Comparison of ENCODE assay signal across 12 mouse cellular contexts in genomic region chr10:59511427-59511963, GRCm38 (mm10).
DNase-seq lines count a peak whose midpoint lies in the region; ATAC-seq and TF ChIP-seq lines count a peak whose summit lies in the region.
"Had no signal": no experiment of that assay in that cellular context is flagged by ENCODE, and none has a peak within 500 bp of the region (broad histone marks: within the 10 kb centered on the region; RNA-seq: fewer than 3 reads in every experiment).

No protein-coding gene starts in this region.

- whole genome bisulfite sequencing in heart, embryonic 11.5 days (ENCODE audit: insufficient replicate concordance): 49% methylated on average over 14 of the region's 14 CpGs
- WGBS in lung, embryonic 14.5 days: 31% methylated on average over 14 of the region's 14 CpGs
- WGBS in neural tube, embryonic 13.5 days: 17% methylated on average over 14 of the region's 14 CpGs
- WGBS in midbrain, embryonic 16.5 days: 40% methylated on average over 14 of the region's 14 CpGs

- no peaks in the 10 kb centered on the region for H3K36me3 ChIP-seq in heart, embryonic 11.5 days (ENCODE audit: control insufficient read depth, insufficient read depth, low read length)
- no peaks in the 10 kb centered on the region for H3K36me3 ChIP-seq in lung, embryonic 14.5 days (ENCODE audit: insufficient read depth)
- H3K36me3 ChIP-seq in neural tube, embryonic 13.5 days: no peaks in the 10 kb centered on the region
- H3K36me3 ChIP-seq in midbrain, embryonic 16.5 days (ENCODE audit: control insufficient read depth, insufficient read depth, low read length): no peaks in the 10 kb centered on the region
- H3K36me3 ChIP-seq: embryonic facial prominence, embryonic 12.5 days; stomach, embryonic 15.5 days had no signal

- H3K9ac ChIP-seq in heart, embryonic 11.5 days (ENCODE audit: low read depth, low read length): no peak overlapping the region
- H3K9ac ChIP-seq in lung, embryonic 14.5 days: no peak overlapping the region
- H3K9ac ChIP-seq in neural tube, embryonic 13.5 days: no peak overlapping the region
- no peak overlapping the region for H3K9ac ChIP-seq in midbrain, embryonic 16.5 days (ENCODE audit: low read depth, low read length)
- H3K9ac ChIP-seq: embryonic facial prominence, embryonic 12.5 days; stomach, embryonic 15.5 days had no signal

- H3K4me1 ChIP-seq in heart, embryonic 11.5 days (ENCODE audit: control insufficient read depth, insufficient read depth, low read length): peaks cover 30% of the 10 kb centered on the region
- H3K4me1 ChIP-seq in lung, embryonic 14.5 days (ENCODE audit: insufficient read depth): peaks cover 26% of the 10 kb centered on the region
- H3K4me1 ChIP-seq in neural tube, embryonic 13.5 days (replicated peaks): peaks cover 28% of the 10 kb centered on the region
- H3K4me1 ChIP-seq in midbrain, embryonic 16.5 days (ENCODE audit: control insufficient read depth, insufficient read depth, low read length): peaks cover 3% of the 10 kb centered on the region; the same call in 1 of the 2 replicates

- intact Hi-C loops in heart, postnatal 36 days (cut with DNase I): no loop called here

- no peak overlapping the region for H3K4me3 ChIP-seq in heart, embryonic 11.5 days (ENCODE audit: low read depth, low read length)
- no peak overlapping the region for H3K4me3 ChIP-seq in lung, embryonic 14.5 days (ENCODE audit: low read depth, low read length)
- H3K4me3 ChIP-seq in neural tube, embryonic 13.5 days: no peak overlapping the region
- H3K4me3 ChIP-seq in midbrain, embryonic 16.5 days (ENCODE audit: low read depth, low read length): no peak overlapping the region
- H3K4me3 ChIP-seq: embryonic facial prominence, embryonic 12.5 days; stomach, embryonic 15.5 days had no signal

- no peak for TF ChIP-seq CTCF in lung, embryonic 14.5 days (IDR thresholded peaks at IDR 0.05; ENCODE audit: low read depth)

- ATAC-seq in heart, embryonic 11.5 days (replicated peaks; ENCODE audit: insufficient number of reproducible peaks, low FRiP score, low TSS enrichment): no peak
- no peak for ATAC-seq in lung, embryonic 14.5 days (ENCODE audit: insufficient read depth)
- ATAC-seq in granulocyte monocyte progenitor cell, adult 5-6 weeks (replicated peaks; ENCODE audit: poor library complexity, severe bottlenecking): peak; percentile 59
- peak; percentile 29; the same call in 1 of the 2 replicates for ATAC-seq in neural tube, embryonic 13.5 days (ENCODE audit: low read depth)
- no peak for ATAC-seq in midbrain, embryonic 16.5 days

- peak overlapping the region; percentile 65 for H3K27ac ChIP-seq in heart, embryonic 11.5 days (ENCODE audit: low read depth, low read length)
- H3K27ac ChIP-seq in lung, embryonic 14.5 days (ENCODE audit: low read depth): no peak overlapping the region
- peak overlapping the region; percentile 56 for H3K27ac ChIP-seq in neural tube, embryonic 13.5 days (replicated peaks)
- no peak overlapping the region for H3K27ac ChIP-seq in midbrain, embryonic 16.5 days (ENCODE audit: low read length)
- H3K27ac ChIP-seq: embryonic facial prominence, embryonic 12.5 days; stomach, embryonic 15.5 days had no signal

- H3K4me2 ChIP-seq in heart, embryonic 11.5 days: peak overlapping the region; percentile 29
- H3K4me2 ChIP-seq in lung, embryonic 14.5 days: peak overlapping the region; percentile 5; the same call in 1 of the 2 replicates
- peak overlapping the region; percentile 37 for H3K4me2 ChIP-seq in neural tube, embryonic 13.5 days
- H3K4me2 ChIP-seq in midbrain, embryonic 16.5 days (ENCODE audit: low read length): no peak overlapping the region
- H3K4me2 ChIP-seq: embryonic facial prominence, embryonic 12.5 days; stomach, embryonic 15.5 days had no signal

- DNase-seq in heart, postnatal 36 days: no peak
- DNase-seq in lung, embryonic 14.5 days: peak; percentile 41
- no peak for DNase-seq in lung, postnatal 14 days
- DNase-seq in adrenal gland, adult 8-10 months: no peak
- DNase-seq: adrenal gland, postnatal 14 days; lung, postnatal 36 days had no signal

- no peaks in the 10 kb centered on the region for H3K9me3 ChIP-seq in heart, embryonic 11.5 days (replicated peaks; ENCODE audit: control insufficient read depth, low read length)
- H3K9me3 ChIP-seq in lung, embryonic 14.5 days (ENCODE audit: low read depth, low read length): no peaks in the 10 kb centered on the region
- H3K9me3 ChIP-seq in neural tube, embryonic 13.5 days: no peaks in the 10 kb centered on the region
- no peaks in the 10 kb centered on the region for H3K9me3 ChIP-seq in midbrain, embryonic 16.5 days (replicated peaks; ENCODE audit: control insufficient read depth, low read length, poor library complexity, severe bottlenecking)
- H3K9me3 ChIP-seq: embryonic facial prominence, embryonic 12.5 days; stomach, embryonic 15.5 days had no signal

- H3K27me3 ChIP-seq in heart, embryonic 11.5 days (ENCODE audit: control insufficient read depth, insufficient read depth, low read length): no peaks in the 10 kb centered on the region
- H3K27me3 ChIP-seq in lung, embryonic 14.5 days (ENCODE audit: insufficient read depth, low read length): no peaks in the 10 kb centered on the region
- no peaks in the 10 kb centered on the region for H3K27me3 ChIP-seq in neural tube, embryonic 13.5 days
- no peaks in the 10 kb centered on the region for H3K27me3 ChIP-seq in midbrain, embryonic 16.5 days (ENCODE audit: control insufficient read depth, insufficient read depth, low read depth, low read length)
- H3K27me3 ChIP-seq: embryonic facial prominence, embryonic 12.5 days; stomach, embryonic 15.5 days had no signal

Comparison
In these comparisons a context has a peak if more than half of its experiments do, and no peak if none do; other contexts are left out.
1. ATAC-seq: peak in granulocyte monocyte progenitor cell, adult 5-6 weeks (single experiment) and neural tube, embryonic 13.5 days (single experiment); none in heart, embryonic 11.5 days (single experiment), lung, embryonic 14.5 days (single experiment) and midbrain, embryonic 16.5 days (single experiment).
2. H3K27ac ChIP-seq: peak in heart, embryonic 11.5 days (single experiment) and neural tube, embryonic 13.5 days (single experiment); none in lung, embryonic 14.5 days (single experiment) and midbrain, embryonic 16.5 days (single experiment).